Mouse (Mus musculus) CH12.LX (cell line): ENCODE results near the gene Polm.

Source experiments
- CTCF ChIP-seq, 2 experiments: IDR thresholded peaks in 1 of 2; conservative IDR thresholded peaks in 1 of 2; 2 replicates each; pipeline ENCODE4 v1.5.1; 2011 to 2012; ENCODE audit warnings: low read depth in 2 of 2, low read length in 2 of 2, improper control_type of control experiment in 1 of 2, inconsistent platforms in 1 of 2, mild to moderate bottlenecking in 1 of 2, moderate library complexity in 1 of 2
- SIN3A ChIP-seq: IDR thresholded peaks from 2 replicates; pipeline ENCODE4 v1.6.1; 2012; ENCODE audit warnings: low read length, improper control_type of control experiment, inconsistent platforms
- TBP ChIP-seq: conservative IDR thresholded peaks from 2 replicates; pipeline ENCODE4 v1.6.1; 2011; ENCODE audit warnings: low read depth, low read length, improper control_type of control experiment
- UBTF ChIP-seq: IDR thresholded peaks from 2 replicates; pipeline ENCODE4 v1.6.1; 2012; ENCODE audit warnings: low read depth, mild to moderate bottlenecking, inconsistent platforms, low read length, improper control_type of control experiment, moderate library complexity

- TF ChIP-seq CTCF (conservative IDR thresholded peaks at IDR 0.05 in 1 of 2, IDR thresholded peaks at IDR 0.05 in 1 of 2; ENCODE audit: low read depth in 2 of 2, low read length in 2 of 2) (no peak), UBTF (no peak), TBP (no peak), SIN3A (no peak)
These were observed 47.4 kb downstream of the Polm start for GRCm38 (mm10) chr11:5790431-5790830.
